8 mouse cellular contexts compared by ENCODE assay signal in the genomic region with DNA sequence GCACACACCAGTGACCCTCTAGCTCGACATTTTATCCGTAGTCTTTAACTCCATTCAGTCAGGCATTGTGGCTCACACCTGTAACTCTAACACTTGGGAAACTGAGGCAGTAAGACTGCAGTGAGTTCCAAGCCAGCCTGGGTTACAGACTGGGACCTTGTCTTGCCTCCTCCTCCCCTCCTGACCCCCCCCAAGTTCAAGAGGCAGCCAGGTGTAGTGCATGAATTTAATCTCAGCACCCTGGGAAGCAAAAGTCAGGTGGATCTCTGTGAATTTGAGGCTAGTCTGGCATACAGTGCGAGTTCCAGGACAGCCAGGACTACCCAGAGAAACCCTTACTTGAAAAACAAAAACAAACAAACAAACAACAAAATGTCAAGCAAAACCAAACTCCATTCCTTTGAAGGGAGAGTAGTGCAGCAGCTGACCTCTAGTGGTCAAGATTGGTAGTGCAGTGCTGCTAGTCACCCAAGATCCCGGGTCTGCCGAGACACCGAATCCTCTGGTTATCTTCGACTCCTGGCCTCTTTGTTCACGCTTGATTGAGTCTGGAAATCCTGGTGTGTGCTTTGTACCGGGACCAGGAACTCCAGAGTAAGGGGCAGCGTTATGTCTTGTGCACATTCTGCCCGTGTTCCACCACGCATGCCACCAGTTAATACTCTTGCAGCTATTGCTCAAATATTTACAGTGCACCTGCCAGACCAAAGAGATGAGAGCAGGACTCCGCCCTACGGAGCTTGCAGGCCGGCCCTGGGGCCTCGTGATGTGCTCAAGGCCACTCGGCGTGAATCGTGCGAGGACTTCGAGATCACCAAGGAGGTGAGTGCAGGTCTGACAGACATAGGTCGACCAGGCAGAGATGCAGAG. TPM values are rescaled to one million over a fixed set of nuclear protein-coding genes. Genes with fewer than 3 reads are reported as not detected.
DNase-seq lines count a peak whose midpoint lies in the region; ATAC-seq and TF ChIP-seq lines count a peak whose summit lies in the region.

No protein-coding gene starts in this region.

- H3K27ac ChIP-seq in hindbrain, postnatal 0 days = no peak overlapping the region

- no peak; the same call in 1 of the 2 replicates for ATAC-seq in hindbrain, postnatal 0 days

- H3K9me3 ChIP-seq in hindbrain, postnatal 0 days (ENCODE audit: low read length) = no peaks in the 10 kb centered on the region

- peak overlapping the region; percentile 40; the same call in 1 of the 2 replicates for H3K9ac ChIP-seq in hindbrain, postnatal 0 days (replicated peaks; ENCODE audit: low read length)

- H3K4me1 ChIP-seq in hindbrain, postnatal 0 days (ENCODE audit: insufficient read depth, low read length) = no peaks in the 10 kb centered on the region; the same call in 1 of the 2 replicates

- 20% methylated on average over 22 of the region's 22 CpGs for WGBS in hindbrain, postnatal 0 days

- peak overlapping the region; percentile 23 for H3K4me3 ChIP-seq in hindbrain, postnatal 0 days (ENCODE audit: low read length)

- 0 out of 2 replicates have a peak, but pooled peaks cover 3% of the 10 kb centered on the region for H3K27me3 ChIP-seq in hindbrain, postnatal 0 days (ENCODE audit: insufficient read depth, low read length)

- peak overlapping the region; percentile 55 for H3K4me2 ChIP-seq in hindbrain, postnatal 0 days (ENCODE audit: low read depth, low read length)

- H3K36me3 ChIP-seq in hindbrain, postnatal 0 days (ENCODE audit: insufficient read depth, low read length) = no peaks in the 10 kb centered on the region

- DNase-seq in adrenal gland, adult (ENCODE audit: inconsistent age in 2 of 2, low spot score in 1 of 2) = peak; percentile 81 to 94
- DNase-seq in adrenal gland, adult 8-10 months = no peak
- peak; percentile 84 to 89 for DNase-seq in cerebellum, postnatal 25 days
- peak; percentile 86 for DNase-seq in gastrocnemius, adult 18-20 months (ENCODE audit: low spot score)
- peak; percentile 89 for DNase-seq in hindbrain, postnatal 0 days (ENCODE audit: low spot score)
- peak; percentile 77 to 84 for DNase-seq in left cerebral cortex, postnatal 25 days (ENCODE audit: low spot score in 2 of 2)
- DNase-seq in mesoderm, embryonic 11.5 days (ENCODE audit: low read depth, low spot score) = peak; percentile 62
- DNase-seq in right cerebral cortex, postnatal 36 days (ENCODE audit: low spot score in 2 of 2) = peak; percentile 52 to 63

- peak; percentile 99 for TF ChIP-seq CTCF in hindbrain, postnatal 0 days (IDR thresholded peaks at IDR 0.05; ENCODE audit: low read depth)

- intact Hi-C loops in left cerebral cortex, postnatal 25 days (cut with DNase I) = loop anchor here (5.0 kb wide), 1 partner anchor 105 kb away; the partner anchor contains the start of gene Grrp1

RNA-seq across cellular contexts. Expression of gene Slc30a2, which starts 13.8 kb away (rescaled TPM):
- total RNA-seq in adrenal gland, adult 8-10 months (2022) = 100 to 1,000 TPM in 2 of 4 experiments, 10 to 100 TPM in 2; 29.5 to 113 (median 69.5) TPM
- total RNA-seq in gastrocnemius, adult 18-20 months (2021) = 10 to 100 TPM in 1 of 2 experiments, 1 to 10 TPM in 1; 5.4 to 12.7 TPM
- total RNA-seq in hindbrain, postnatal 0 days (2014; rRNA removed) = 0.43 TPM in 1 of 2 replicates, not detected in the other
- 0.09 and 0.18 TPM in 2 replicates for polyA plus RNA-seq in hindbrain, postnatal 0 days (2015; fragmentation: Nextera tagmentation; extraction: Ambion mirVana)
- not detected for total RNA-seq in left cerebral cortex, postnatal 25 days (2021)

RNA-seq across cellular contexts. Expression of gene Extl1, which starts 26.8 kb away (rescaled TPM):
- 10 to 100 TPM in 2 of 4 experiments, 1 to 10 TPM in 2; 3.3 to 15.4 (median 9.4) TPM for total RNA-seq in adrenal gland, adult 8-10 months (2022)
- 10 to 100 TPM; 25.5 to 31.9 TPM for total RNA-seq in gastrocnemius, adult 18-20 months (2021)
- total RNA-seq in hindbrain, postnatal 0 days (2014; rRNA removed) = 0.54 and 1.8 TPM in 2 replicates
- polyA plus RNA-seq in hindbrain, postnatal 0 days (2015; fragmentation: Nextera tagmentation; extraction: Ambion mirVana) = 0.39 and 0.66 TPM in 2 replicates
- total RNA-seq in left cerebral cortex, postnatal 25 days (2021) = 10 to 100 TPM; 49.2 to 52.5 TPM

RNA-seq across cellular contexts. Expression of gene Pafah2, which starts 39.3 kb away (rescaled TPM):
- 10 to 100 TPM; 13.9 to 21.7 (median 19.0) TPM for total RNA-seq in adrenal gland, adult 8-10 months (2022)
- total RNA-seq in gastrocnemius, adult 18-20 months (2021) = 1 to 10 TPM; 2.5 to 2.6 TPM
- total RNA-seq in hindbrain, postnatal 0 days (2014; rRNA removed) = 12.1 and 17.9 TPM in 2 replicates
- 5.3 and 6.7 TPM in 2 replicates for polyA plus RNA-seq in hindbrain, postnatal 0 days (2015; fragmentation: Nextera tagmentation; extraction: Ambion mirVana)
- total RNA-seq in left cerebral cortex, postnatal 25 days (2021) = 1 to 10 TPM; 5.3 to 9.1 TPM

RNA-seq across cellular contexts. Expression of gene Trim63, which starts 41.9 kb away (rescaled TPM):
- not detected for total RNA-seq in adrenal gland, adult 8-10 months (2022)
- total RNA-seq in gastrocnemius, adult 18-20 months (2021) = 100 to 1,000 TPM; 322 to 461 TPM
- 0.32 and 1.5 TPM in 2 replicates for total RNA-seq in hindbrain, postnatal 0 days (2014; rRNA removed)
- polyA plus RNA-seq in hindbrain, postnatal 0 days (2015; fragmentation: Nextera tagmentation; extraction: Ambion mirVana) = 0.84 and 1.1 TPM in 2 replicates
- under 1 TPM; 0.32 to 0.39 TPM for total RNA-seq in left cerebral cortex, postnatal 25 days (2021)
